In genomic region chrX:7635101-7635500, GRCm38 (mm10) we compare ENCODE assay signal across 20 mouse cellular contexts. TPM values are rescaled to one million over a fixed set of nuclear protein-coding genes. Genes with fewer than 3 reads are reported as not detected.
A peak's percentile ranks its signal among the peaks of the same experiment; 100 is the strongest.
DNase-seq lines count a peak whose midpoint lies in the region.
"Had no signal": no experiment of that assay in that cellular context is flagged by ENCODE, and none has a peak within 500 bp of the region (broad histone marks: within the 10 kb centered on the region; RNA-seq: fewer than 3 reads in every experiment).

No protein-coding gene starts in this region.

- intact Hi-C loops in left cerebral cortex, postnatal 14 days (cut with DNase I) = no loop called here
- intact Hi-C loops in left cerebral cortex, postnatal 4 days (cut with DNase I) = no loop called here

- peak; percentile 52 to 69 for DNase-seq in frontal cortex, postnatal 36 days (ENCODE audit: low spot score in 2 of 2)
- DNase-seq in frontal cortex, postnatal 14 days (ENCODE audit: low spot score in 2 of 2) = no peak
- peak; percentile 49 to 64 for DNase-seq in left cerebral cortex, postnatal 14 days (ENCODE audit: low spot score in 2 of 2)
- no peak for DNase-seq in left cerebral cortex, postnatal 4 days
- peak; percentile 85 for DNase-seq in brain, adult 2 months (ENCODE audit: low read depth, low spot score)
- DNase-seq in telencephalon, adult 2 months (ENCODE audit: low read depth, low spot score) = peak; percentile 71
- DNase-seq in urinary bladder, adult 18-20 months (ENCODE audit: low spot score in 2 of 2) = no peak
- DNase-seq: adrenal gland, postnatal 14 days; cerebellum, adult 11-12 months; heart, adult 2 months; heart, postnatal 4 days; kidney, adult 8-10 months; kidney, postnatal 4 days; liver, postnatal 0 days; lung, postnatal 36 days; retina, postnatal 1 day; thymus, postnatal 25 days had no signal

RNA-seq across cellular contexts. Expression of gene Syp, which starts 3.2 kb away (rescaled TPM):
- 1,000 to 10,000 TPM; 2,344 to 2,346 TPM for total RNA-seq in left cerebral cortex, postnatal 14 days (2021)
- total RNA-seq in left cerebral cortex, postnatal 4 days (2021) = 100 to 1,000 TPM; 573 to 717 TPM
- total RNA-seq: common myeloid progenitor, adult 5-6 weeks had no signal

RNA-seq across cellular contexts. Expression of gene Prickle3, which starts 22.0 kb away (rescaled TPM):
- total RNA-seq in left cerebral cortex, postnatal 14 days (2021) = 1 to 10 TPM; 1.3 to 1.8 TPM
- total RNA-seq in left cerebral cortex, postnatal 4 days (2021) = 1 to 10 TPM; 1.4 to 1.9 TPM

RNA-seq across cellular contexts. Expression of gene Cacna1f, which starts 28.2 kb away (rescaled TPM):
- under 1 TPM in 1 of 2 experiments, not detected in 1; 0.19 TPM for total RNA-seq in left cerebral cortex, postnatal 14 days (2021)
- total RNA-seq in left cerebral cortex, postnatal 4 days (2021) = under 1 TPM in 1 of 2 experiments, not detected in 1; 0.22 TPM
- total RNA-seq: adrenal gland, postnatal 14 days; gastrocnemius, adult 8-10 months; gastrocnemius, postnatal 4 days; heart, adult 2 months; heart, postnatal 4 days had no signal

RNA-seq across cellular contexts. Expression of gene Ccdc22, which starts 29.8 kb away (rescaled TPM):
- 10 to 100 TPM; 26.2 to 26.3 TPM for total RNA-seq in left cerebral cortex, postnatal 14 days (2021)
- total RNA-seq in left cerebral cortex, postnatal 4 days (2021) = 10 to 100 TPM; 24.8 to 26.3 TPM

RNA-seq across cellular contexts. Expression of gene Plp2, which starts 36.1 kb away (rescaled TPM):
- 10 to 100 TPM in 1 of 2 experiments, 1 to 10 TPM in 1; 9.1 to 12.4 TPM for total RNA-seq in left cerebral cortex, postnatal 14 days (2021)
- 10 to 100 TPM; 19.3 to 26.5 TPM for total RNA-seq in left cerebral cortex, postnatal 4 days (2021)

Comparison
In these comparisons a context has a peak if more than half of its experiments do, and no peak if none do; other contexts are left out.
1. DNase-seq: peak in frontal cortex, postnatal 36 days (2 of 2), left cerebral cortex, postnatal 14 days (2 of 2), brain, adult 2 months (single experiment) and telencephalon, adult 2 months (single experiment); none in frontal cortex, postnatal 14 days (0 of 2), left cerebral cortex, postnatal 4 days (single experiment) and urinary bladder, adult 18-20 months (0 of 2).